Mouse (Mus musculus) thymus, adult 18-20 months (tissue): Measurements from ENCODE around the gene Actl7b.

ENCODE experiments used
- DNase-seq, 2 experiments: peaks; one replicate each; pipeline ENCODE4 v3.0.0; 2022; ENCODE audit warnings: mixed read lengths in 2 of 2

Actl7b gene

GRCm38 (mm10) chr4:56741041-56741493, at the start of gene Actl7b:
Actl7b (minus strand) TSS chr4:56741443.
- DNase-seq: no peak

GRCm38 (mm10) chr4:56771065-56771464, 29.8 kb upstream of the Actl7b start:
- DNase-seq: no peak

GRCm38 (mm10) chr4:56768913-56769312, 27.7 kb upstream of the Actl7b start:
- no peak for DNase-seq

GRCm38 (mm10) chr4:56767861-56768284, 26.6 kb upstream of the Actl7b start:
- DNase-seq: no peak

- DNase-seq: no peak
Observed at GRCm38 (mm10) chr4:56757693-56758092, 16.4 kb upstream of the Actl7b start.

- DNase-seq: no peak
Observed at GRCm38 (mm10) chr4:56756966-56757600, 15.8 kb upstream of the Actl7b start.

DNA sequence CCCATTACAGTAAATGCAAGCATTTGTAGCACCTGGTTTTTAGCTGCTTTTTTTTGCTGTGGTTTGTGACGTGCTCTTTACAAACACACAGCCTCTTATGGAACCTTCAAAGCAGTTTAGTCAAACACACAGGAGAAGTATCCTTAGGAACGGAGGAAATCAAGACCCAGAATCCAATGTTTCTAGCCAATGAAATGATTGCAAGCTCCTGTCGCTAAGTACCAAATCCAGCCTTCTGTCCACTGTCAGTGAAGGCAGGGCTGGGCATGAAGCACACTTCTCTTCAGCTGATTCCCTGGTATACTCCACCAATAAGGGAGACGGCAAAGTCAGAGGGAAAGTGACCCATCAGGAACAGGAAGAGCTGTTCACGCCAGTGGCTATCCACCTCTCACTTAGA, 14.8 kb upstream of the Actl7b start:
- DNase-seq: no peak

- DNase-seq: no peak
Observed at GRCm38 (mm10) chr4:56747456-56747855, 6.2 kb upstream of the Actl7b start.

DNA sequence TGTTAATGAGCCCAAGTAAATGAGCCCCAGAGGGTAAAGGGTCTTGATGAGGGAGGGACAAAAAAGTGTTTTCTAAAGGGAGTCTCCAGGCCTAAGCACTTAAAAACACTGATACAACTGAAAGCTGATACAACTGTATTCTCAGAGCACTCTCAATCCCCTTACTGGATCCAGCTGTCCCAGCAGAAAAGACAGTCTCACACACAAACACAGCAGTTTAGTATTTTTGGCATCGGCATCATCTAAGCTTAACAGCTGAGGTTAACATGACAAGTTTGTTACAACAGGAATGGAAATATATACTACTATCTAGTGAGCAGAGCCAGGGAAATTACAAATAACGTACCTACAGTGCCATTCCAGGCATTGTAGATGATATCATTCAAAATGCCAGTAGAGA, 5.1 kb upstream of the Actl7b start:
- DNase-seq: no peak

DNA sequence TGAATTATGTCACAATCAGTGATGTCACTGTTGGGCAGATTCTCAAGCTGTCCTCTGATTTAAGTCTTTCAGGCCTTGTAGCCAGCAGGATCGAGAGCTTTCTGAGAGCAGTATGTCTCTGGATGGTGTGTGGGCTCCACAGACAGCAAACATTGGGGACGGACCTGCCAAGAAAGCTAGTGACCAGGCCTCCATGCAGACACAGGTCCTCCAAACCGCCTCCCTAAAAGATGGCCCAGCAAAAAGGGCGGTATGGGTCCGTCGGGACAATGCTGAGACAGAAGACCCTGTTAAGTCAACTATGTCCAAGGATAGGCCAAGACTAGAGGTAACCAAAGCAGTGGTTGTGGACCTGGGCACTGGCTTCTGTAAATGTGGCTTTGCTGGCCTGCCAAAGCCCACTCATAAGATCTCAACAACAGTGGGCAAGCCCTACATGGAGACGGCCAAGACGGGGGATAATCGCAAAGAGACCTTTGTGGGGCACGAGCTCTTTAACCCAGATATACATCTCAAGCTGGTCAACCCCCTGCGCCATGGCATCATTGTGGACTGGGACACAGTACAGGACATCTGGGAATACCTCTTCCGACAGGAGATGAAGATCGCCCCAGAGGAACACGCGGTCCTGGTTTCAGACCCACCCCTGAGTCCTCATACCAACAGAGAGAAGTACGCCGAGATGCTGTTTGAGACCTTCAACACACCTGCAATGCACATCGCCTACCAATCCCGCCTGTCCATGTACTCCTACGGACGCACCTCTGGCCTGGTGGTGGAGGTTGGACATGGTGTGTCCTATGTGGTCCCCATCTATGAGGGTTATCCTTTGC, 2.3 kb upstream of the Actl7b start, which contains the start of gene Actl7a:
Gene Actl7a, plus strand, starts transcription at position 51 of the 833 bp plus-strand sequence.
- no peak for DNase-seq

DNA sequence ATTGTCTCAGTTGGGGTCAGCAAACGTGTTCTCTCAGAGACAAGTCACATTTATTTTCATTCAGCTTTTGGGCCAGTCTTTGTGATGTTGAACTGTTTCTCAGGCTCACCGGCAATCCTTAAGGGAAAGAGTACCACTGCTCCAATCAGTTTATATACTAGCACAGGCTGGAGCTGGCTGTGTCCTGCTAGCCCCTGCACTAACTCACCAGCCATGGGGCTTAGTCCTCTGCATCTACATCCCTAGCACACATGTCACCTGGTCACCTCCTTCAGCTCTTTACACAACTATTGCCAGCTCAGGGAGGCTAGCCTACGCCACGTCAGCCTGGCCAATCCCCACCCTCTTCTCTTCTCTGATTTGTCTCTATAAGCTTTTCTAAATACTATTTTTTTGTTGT, 1.5 kb upstream of the Actl7b start:
- DNase-seq: no peak

DNA sequence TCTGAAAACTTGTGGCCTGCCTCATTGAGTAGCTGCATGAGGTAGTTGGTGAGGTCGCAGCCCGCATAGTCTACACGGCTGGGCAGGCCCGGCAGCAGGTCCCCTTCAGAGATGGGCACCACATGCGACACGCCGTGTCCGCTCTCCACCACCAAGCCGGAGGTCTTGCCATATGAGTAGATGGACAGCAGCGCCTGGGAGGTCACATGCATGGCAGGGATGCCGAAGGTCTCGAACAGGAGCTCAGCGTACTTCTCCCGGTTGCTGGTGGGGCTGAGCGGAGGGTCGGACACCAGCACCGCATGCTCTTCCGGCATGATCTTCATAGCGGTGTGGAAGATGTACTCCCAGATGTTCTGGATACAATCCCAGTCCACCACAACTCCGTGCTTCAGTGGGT, 632 bp downstream of the Actl7b start:
- DNase-seq: no peak

DNA sequence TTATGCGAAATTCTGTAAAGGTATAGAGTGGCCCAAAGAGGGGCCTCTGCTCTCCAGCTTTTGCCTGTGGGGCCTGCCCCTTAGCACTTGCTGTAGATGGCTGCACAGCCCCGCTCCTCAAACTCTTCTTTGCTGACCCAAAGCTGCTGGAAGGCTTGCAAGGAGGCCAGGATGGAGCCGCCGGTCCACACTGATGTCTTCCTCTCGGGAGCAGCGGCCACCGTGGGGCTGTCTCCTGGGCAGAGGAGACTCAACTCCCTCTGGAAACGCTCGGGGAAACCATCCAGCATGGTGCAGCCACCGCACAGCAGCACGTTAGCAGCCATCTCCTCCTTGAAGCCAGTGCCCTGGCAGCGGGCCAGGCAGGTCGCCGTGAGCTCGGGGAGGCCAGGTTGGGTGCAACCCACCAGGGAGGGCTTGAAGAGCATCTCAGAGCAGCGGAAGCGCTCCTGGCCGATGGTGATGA, 1.2 kb downstream of the Actl7b start, which contains the start of gene Gm26657:
Gene Gm26657, plus strand, starts transcription at position 51 of the 466 bp plus-strand sequence.
- no peak for DNase-seq

GRCm38 (mm10) chr4:56725839-56726238, 15.4 kb downstream of the Actl7b start:
- no peak for DNase-seq

DNA sequence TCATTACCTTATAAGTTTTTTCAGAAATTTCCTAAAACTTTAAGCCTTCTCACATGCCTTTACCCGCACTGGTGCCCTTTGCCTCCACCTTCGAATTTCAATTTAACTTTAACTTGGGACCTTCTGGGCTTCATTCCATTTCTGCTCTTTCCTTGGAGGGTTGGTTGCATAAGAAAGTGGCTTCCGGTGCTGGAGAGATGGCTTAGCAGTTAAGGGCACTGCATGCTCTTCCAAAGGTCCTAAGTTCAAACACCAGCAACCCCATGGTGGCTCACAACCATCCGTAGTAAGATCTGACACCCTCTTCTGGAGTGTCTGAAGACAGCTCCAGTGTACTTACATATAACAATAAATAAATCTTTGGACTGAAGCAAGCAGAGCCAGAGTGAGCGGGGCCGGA, 18.0 kb downstream of the Actl7b start:
- DNase-seq: no peak

DNA sequence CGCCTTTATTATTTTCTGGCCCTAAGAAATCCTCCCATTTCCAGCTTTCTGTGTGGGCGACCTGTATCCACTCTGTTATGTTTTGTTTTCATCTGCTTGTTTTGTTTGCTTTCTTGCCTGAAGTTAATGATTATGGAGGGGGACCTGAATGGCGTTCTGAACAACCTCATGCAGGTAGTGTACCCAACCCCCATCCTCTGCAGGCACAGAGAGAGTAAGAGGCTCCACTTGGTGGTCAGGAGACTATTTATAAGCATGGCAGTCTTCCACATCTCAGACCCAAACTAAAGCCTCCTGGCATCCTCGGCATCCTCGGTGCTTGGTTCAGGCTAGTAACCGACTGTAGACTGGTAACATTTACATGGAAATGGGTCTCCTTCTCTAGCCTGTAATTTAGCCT, 18.9 kb downstream of the Actl7b start:
- DNase-seq: no peak

- no peak for DNase-seq
Observed at GRCm38 (mm10) chr4:56721469-56721868, 19.8 kb downstream of the Actl7b start.

DNA sequence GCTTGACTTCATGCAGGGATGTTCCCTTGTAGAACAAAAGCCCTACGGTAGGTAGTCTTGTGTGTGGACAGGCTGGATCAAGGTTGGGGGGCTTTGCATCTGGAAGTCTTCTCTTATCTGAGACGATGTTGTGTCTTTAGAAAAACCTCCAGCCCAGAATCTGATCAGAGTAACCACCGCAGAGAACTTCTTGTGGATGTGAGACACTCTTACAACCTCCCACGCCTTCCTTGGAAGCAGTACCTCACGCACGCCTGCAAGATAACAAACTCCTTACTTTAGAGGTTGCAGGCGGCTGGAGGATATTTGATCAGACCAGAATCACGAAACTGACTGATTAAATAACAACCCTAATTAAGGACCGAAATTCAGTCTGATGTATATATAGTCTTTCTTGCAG, 20.8 kb downstream of the Actl7b start:
- no peak for DNase-seq

DNA sequence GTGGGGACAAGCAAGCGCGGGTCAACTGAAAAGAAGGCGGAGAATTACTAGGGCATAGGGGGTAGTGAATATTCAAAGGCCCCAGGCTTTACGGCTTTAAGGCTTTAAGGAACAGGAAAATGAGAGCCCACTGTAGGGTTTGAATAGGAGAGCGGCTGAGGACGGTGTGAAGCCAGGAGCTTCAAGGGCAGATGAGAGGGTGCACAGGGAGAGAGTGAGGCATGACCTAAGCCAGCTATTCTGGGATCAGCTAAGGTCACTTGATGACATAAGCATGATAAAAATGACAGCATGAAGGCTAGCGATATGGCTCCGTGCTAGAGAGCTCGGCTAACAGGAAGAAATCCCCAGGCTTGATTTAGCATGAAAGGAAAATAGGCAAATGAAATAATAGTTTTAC, 21.8 kb downstream of the Actl7b start:
- DNase-seq: no peak

DNA sequence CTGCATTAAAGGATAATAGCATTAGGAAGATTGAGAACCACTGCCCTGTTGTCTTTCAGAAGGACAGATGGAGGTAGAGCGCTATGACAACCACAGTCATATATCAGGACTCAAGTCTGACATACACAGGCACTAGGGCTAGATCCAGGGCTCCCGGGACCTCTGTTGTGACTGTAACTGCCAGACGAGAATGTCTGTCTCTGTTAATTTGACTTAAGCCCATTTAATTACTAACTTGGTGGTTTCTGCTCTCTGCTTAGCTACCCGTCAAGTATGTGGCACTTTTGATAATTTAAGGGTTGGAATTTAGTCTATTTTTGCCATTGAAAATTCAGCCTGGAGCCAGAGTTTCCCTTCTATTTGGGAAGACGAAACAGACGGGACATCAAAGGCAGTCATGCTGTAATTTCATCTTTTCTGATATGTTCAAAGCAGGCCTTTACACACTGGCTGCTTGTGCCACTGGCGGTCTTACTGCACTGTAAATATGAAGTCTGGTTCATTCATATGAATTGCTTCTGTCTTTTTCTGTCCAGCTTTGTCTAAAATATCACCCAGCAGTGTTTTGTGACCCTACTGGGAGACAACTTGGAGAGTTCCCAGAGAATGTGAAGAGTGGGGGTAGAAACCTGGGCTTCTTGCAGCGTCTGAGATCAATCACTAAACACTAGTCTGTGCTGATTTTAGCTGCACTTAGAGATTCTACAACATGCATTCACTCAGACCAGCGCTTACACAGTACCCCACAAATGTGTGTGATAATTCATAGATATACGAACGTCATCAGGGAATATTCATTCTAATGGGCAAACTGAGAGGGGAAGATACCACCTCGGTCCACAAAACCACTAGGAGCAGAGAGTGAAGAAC, 22.4 kb downstream of the Actl7b start:
- no peak for DNase-seq

GRCm38 (mm10) chr4:56717932-56718331, 23.3 kb downstream of the Actl7b start:
- DNase-seq: no peak

DNA sequence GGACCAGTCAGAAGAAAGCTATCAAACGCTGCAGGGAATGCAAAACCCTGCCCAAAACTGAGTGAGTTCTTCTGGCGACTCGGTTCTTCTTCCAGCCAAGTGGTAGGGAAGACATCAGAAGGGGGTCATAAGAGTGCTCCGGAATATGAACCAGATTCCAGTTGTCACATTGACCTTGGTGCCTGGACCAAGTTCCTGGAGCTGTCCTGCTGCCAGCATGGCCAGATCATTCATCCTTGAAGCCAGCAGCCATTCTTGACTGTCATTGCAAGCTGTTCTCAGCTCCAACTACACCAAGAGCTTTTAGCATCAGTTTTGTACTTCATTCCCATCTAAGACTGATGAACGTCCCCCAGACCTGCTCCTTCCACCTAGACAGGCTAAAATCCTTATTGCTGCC, 24.4 kb downstream of the Actl7b start:
- DNase-seq: no peak

GRCm38 (mm10) chr4:56713155-56713554, 28.1 kb downstream of the Actl7b start:
- DNase-seq: no peak
